Mouse (Mus musculus): ENCODE data around the gene Csn1s2b.
A peak's percentile ranks its signal among the peaks of the same experiment; 100 is the strongest.
"Not testable (repeated sequence)": the region's sequence is repeated elsewhere in the genome, so short reads cannot be mapped to it uniquely, and the experiment has no call there.

Gene Csn1s2b

DNA sequence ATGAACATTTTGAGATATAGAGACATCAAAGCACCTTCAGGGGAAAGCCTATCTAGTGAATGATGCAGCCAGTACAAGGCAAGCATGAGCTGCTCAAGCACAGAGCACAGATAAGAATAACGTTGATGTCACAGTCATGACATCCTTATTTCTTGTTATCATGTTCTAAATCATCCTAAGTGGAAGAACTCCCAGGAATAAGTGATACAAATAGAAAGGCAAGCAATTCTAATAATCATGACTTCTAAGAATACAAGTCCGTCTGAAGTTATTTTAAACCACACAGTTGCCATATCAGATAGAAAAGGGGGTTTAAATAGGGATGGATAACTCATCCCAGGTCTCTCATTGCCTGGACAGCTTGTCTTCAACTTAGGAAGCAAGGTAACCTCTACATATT lies at the start of gene Csn1s2b:
TSS of gene Csn1s2b (plus strand) at position 301 of the 400 bp plus-strand sequence.
- no peak for DNase-seq

DNA sequence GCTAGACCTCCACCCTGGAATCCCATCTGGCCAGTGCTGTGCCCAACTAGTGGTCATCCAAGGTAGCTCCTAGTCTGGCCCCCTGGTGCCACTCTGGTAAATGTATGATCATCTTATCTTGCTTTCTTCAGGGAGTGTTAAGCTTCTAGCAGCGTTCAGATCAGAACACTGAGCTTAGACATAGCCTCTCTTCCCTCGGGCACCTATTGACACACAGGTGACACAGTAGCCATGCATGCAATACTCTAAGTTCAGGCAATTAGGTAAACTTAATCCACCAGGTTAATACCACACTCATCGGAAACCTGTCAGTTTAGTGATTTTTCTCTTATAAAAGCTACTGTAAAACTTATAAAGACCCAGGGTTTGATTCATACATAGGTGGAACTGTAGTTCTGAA lies 43.3 kb upstream of the Csn1s2b start:
- DNase-seq, result no peak

DNA sequence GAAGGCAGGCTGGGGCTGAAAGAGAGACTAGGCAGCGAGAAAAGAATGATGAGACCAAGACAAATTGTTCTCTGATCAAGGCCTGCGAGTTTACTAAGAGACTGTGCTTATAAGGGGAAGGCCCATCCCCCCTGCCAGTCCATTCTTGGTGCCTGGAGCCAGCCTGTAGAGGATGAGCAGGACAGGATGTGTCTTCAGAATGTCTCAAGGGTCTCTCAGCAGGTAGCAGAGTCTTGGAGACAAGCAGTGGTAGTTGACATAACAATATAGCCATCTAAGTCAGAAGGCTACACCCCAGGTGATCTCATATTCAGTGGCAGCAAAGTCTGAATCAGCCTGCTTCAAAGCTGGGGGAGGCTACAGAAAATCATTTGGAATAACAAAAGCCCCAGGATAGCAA lies 35.7 kb upstream of the Csn1s2b start:
- DNase-seq, result not testable (repeated sequence)

DNA sequence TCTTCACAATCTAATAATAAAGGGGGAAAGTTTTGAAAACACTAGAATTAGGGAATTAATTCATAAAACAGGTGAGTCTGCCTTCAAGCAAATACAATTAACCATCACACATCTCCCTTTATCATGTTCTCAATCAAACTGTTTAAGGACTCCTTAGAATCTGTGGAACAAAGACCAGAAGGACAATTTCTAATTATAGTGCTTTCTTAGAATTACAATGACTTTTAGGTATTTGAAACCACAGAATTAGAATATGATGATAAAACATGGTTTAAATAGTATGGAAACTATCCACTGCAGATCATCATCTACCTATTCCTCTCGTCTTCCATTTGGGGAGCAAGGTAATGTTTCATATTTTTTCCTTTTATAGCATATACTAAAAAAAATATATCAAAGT lies 33.6 kb upstream of the Csn1s2b start, which contains the start of gene Csn1s2a:
TSS of gene Csn1s2a (plus strand) at position 301 of the 400 bp plus-strand sequence.
- no peak for DNase-seq

DNA sequence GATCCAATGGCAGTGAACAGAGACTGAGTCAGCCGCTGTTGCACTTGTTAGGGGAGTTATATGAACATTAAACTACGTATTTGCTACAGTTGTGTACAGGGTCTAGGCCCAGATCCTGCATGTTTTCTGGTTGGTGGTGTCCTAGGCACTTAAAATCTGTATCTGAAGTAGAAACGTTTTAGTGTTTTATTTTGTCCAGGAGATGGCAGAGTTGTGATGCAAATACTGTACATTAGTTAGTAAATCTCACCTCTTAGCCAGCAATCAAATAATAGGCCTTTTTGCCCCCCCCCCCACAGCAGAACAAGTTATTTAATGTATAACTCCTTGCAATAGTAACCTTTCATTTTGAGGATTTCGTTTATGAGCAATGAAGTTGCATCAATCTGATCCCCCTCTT lies 25.2 kb upstream of the Csn1s2b start:
- DNase-seq, result peak; percentile 6

DNA sequence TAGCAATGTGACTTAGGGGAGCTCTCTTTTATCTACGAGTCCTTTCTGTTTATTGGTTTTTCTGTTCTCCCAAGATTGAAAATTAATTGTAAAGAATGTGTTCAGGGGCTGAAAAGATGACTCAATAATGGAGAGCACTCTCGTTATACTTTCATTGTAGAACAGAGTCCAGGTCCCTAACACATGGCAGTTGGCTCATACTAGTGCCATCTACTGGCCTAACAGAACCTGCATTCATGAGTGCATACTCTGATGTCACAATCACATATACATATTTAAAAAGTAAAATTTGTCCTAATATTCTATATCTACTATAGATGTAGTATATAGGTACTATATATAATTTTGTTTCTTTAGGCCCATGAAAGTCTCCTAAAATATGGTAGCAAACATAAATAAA lies 1.4 kb downstream of the Csn1s2b start:
- DNase-seq, result no peak

DNA sequence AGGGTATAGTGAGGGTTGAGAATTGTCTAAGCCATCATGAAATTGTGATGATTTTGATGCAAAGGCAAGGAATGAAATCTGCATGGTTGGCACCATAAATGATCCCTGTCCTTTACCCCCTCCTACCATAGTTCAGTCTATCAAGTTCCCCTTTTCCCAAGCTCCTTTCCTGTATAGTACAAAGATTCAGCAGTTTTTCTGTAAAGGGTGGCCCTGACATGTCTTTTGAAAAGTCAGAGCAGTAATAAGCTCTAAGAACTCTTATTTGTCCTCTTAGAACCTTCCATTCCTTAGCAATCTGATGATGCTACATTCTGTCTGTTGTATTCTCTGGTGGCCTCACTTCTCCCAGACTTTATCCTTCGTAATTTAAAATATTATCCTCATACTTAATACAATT lies 17.5 kb downstream of the Csn1s2b start, which contains the start of gene Prr27:
TSS of gene Prr27 (plus strand) at position 301 of the 400 bp plus-strand sequence.
- no peak for DNase-seq

DNA sequence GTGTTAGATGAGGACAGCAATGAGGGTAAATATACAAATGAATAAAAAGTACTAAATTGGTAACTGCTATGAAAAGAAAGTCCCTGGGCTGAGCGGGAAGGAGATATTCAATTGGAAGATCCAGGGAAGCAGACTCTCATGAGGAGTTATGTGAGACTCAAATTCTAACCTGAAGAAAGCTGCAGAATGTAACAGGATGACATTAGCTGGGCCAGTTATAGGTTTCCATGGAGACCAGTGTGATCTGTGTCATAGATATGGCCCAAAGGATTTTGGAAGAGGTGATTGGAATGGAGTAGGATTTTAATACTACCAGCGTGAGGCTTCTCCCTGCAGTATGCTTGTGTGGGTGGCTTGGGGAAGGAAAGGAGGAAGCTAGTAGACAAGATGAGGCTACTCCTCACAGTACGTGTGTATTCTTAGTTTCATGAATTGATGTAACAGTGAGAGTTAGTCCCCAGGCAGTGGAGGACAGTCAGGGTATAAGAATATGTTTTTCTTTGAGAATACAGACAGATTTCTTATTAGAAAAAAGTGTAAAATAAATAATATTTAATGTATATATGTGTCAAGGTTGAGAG lies 47.3 kb downstream of the Csn1s2b start:
- no peak for DNase-seq

DNA sequence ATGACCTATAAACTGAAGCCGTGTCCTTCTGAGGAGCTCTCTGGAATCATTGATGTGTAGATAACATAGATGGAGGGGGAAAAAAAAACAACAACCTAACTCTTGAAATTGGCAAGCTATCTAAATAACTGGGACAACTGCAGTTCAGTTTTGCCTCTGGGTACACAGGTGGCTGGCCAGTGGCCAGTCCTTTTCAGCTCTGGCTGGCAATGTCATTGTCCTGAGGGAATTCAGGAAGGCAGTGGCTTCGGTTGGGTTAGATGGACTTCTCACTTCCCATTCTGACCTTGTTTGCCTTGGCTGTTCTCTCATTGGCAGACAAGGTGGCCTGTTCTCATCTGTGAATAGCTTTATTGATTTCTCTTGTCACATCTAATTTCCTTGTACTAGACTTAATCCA lies 62.2 kb downstream of the Csn1s2b start:
- peak; percentile 57 for DNase-seq

DNA sequence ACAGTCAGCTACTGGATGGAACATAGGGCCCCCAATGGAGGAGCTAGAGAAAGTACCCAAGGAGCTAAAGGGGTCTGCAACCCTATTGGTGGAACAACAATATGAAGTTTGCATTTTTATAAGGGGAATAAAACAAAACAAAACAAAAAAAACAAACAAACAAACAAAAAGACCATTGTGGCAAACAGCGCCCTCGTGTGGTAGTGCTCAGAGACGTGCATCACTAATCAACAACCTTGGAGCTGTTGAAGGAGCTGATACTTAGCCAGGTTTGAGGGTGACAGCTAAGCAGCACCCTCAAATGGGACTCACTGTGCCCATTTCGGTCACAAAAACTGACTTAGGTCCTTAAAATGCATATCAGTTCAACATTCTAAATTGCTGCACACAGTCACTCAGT lies 63.5 kb downstream of the Csn1s2b start:
- peak; percentile 32 for DNase-seq
